Mouse (Mus musculus) embryonic facial prominence, embryonic 10.5 days (tissue): ENCODE measurements around the gene Nyap2. TPM values are rescaled to one million over a fixed set of nuclear protein-coding genes. Genes with fewer than 3 reads are reported as not detected.

ENCODE experiments used
- DNase-seq: peaks from one replicate; pipeline ENCODE4 v3.0.0-alpha.2; 2017; ENCODE audit warnings: low spot score
- H3K27ac ChIP-seq: fragments of 300-500 bp; sonication (generic); replicated peaks from 2 replicates; pipeline ENCODE4 v1.5.1; 2016; ENCODE audit warnings: mild to moderate bottlenecking
- H3K27me3 ChIP-seq: fragments of 300-500 bp; sonication (generic); replicated peaks from 2 replicates; pipeline ENCODE4 v1.6.1; 2016; ENCODE audit warnings: low read depth, mild to moderate bottlenecking; ENCODE audit not compliant: poor library complexity, severe bottlenecking
- H3K36me3 ChIP-seq: fragments of 300-500 bp; sonication (generic); replicated peaks from 2 replicates; pipeline ENCODE4 v1.6.1; 2016; ENCODE audit warnings: mild to moderate bottlenecking, moderate library complexity
- H3K4me1 ChIP-seq: fragments of 300-500 bp; sonication (generic); 2 replicates; pipeline ENCODE4 v1.6.1; 2016
- H3K4me3 ChIP-seq: fragments of 300-500 bp; sonication (generic); 2 replicates; pipeline ENCODE4 v1.5.1; 2016; ENCODE audit warnings: mild to moderate bottlenecking, moderate library complexity
- H3K9me3 ChIP-seq: fragments of 300-500 bp; sonication (generic); 2 replicates; pipeline ENCODE4 v1.6.1; 2016; ENCODE audit warnings: mild to moderate bottlenecking
- WGBS: fragments of 180-500 bp; shearing (Covaris S2); methylation state at CpG from one replicate; pipeline ENCODE4 v1.1.7; 2016; 5-methylcytosine and 5-hydroxymethylcytosine counted together
- polyA plus RNA-seq: library from polyadenylated mRNA; unstranded; fragments of >200 nt; fragmentation: Nextera tagmentation; extraction: Ambion mirVana; gene quantifications from 2 replicates; pipeline ENCODE4 v1.2.1, GENCODE M21; 2016

Nyap2 gene
- polyA plus RNA-seq, 1 experiment from 2014 or later = 0.27 TPM

- Histone ChIP-seq H3K4me1 (0 out of 2 replicates have a peak, but pooled peaks cover 5% of the 10 kb centered on the region), H3K9me3 (no peaks in the 10 kb centered on the region), H3K36me3 (no peaks in the 10 kb centered on the region), H3K4me3 (no peak overlapping the region), H3K27me3 (no peaks in the 10 kb centered on the region), H3K27ac (no peak overlapping the region)
- no peak for DNase-seq
- 20% methylated on average over 1 of the region's 1 CpGs for WGBS
Observed at GRCm38 (mm10) chr1:81098950-81099349, 22.2 kb downstream of the Nyap2 start.

- Histone ChIP-seq H3K36me3 (no peaks in the 10 kb centered on the region), H3K27me3 (no peaks in the 10 kb centered on the region), H3K4me1 (no peaks in the 10 kb centered on the region), H3K9me3 (no peaks in the 10 kb centered on the region), H3K4me3 (no peak overlapping the region), H3K27ac (no peak overlapping the region)
- WGBS = 80% methylated on average over 1 of the region's 1 CpGs
- DNase-seq = no peak
Observed at GRCm38 (mm10) chr1:81101749-81102148, 25.0 kb downstream of the Nyap2 start.

- no peaks in the 10 kb centered on the region for H3K27me3 ChIP-seq
- H3K9me3 ChIP-seq = no peaks in the 10 kb centered on the region
- H3K27ac ChIP-seq = no peak overlapping the region
- H3K4me3 ChIP-seq = no peak overlapping the region
- no peaks in the 10 kb centered on the region for H3K4me1 ChIP-seq
- no peaks in the 10 kb centered on the region for H3K36me3 ChIP-seq
- no peak for DNase-seq
Observed at GRCm38 (mm10) chr1:81119732-81120131, 43.0 kb downstream of the Nyap2 start.

GRCm38 (mm10) chr1:81132007-81132712 is 55.4 kb downstream of the Nyap2 start:
- no peak for DNase-seq
- H3K36me3 ChIP-seq = no peaks in the 10 kb centered on the region
- H3K27ac ChIP-seq = no peak overlapping the region
- H3K27me3 ChIP-seq = no peaks in the 10 kb centered on the region
- 87% methylated on average over 8 of the region's 8 CpGs for WGBS
- no peak overlapping the region for H3K4me3 ChIP-seq
- no peaks in the 10 kb centered on the region for H3K4me1 ChIP-seq
- no peaks in the 10 kb centered on the region for H3K9me3 ChIP-seq

- Histone ChIP-seq H3K27ac (no peak overlapping the region), H3K4me1 (no peaks in the 10 kb centered on the region), H3K36me3 (no peaks in the 10 kb centered on the region), H3K9me3 (no peaks in the 10 kb centered on the region), H3K4me3 (no peak overlapping the region), H3K27me3 (no peaks in the 10 kb centered on the region)
- DNase-seq = no peak
Observed at GRCm38 (mm10) chr1:81143855-81144254, 67.1 kb downstream of the Nyap2 start.

GRCm38 (mm10) chr1:81145576-81145975 is 68.8 kb downstream of the Nyap2 start:
- no peak overlapping the region for H3K4me3 ChIP-seq
- H3K36me3 ChIP-seq = no peaks in the 10 kb centered on the region
- H3K27ac ChIP-seq = no peak overlapping the region
- H3K27me3 ChIP-seq = no peaks in the 10 kb centered on the region
- no peak for DNase-seq
- no peaks in the 10 kb centered on the region for H3K4me1 ChIP-seq
- H3K9me3 ChIP-seq = no peaks in the 10 kb centered on the region

- H3K27me3 ChIP-seq = no peaks in the 10 kb centered on the region
- no peak overlapping the region for H3K4me3 ChIP-seq
- no peak for DNase-seq
- no peak overlapping the region for H3K27ac ChIP-seq
- no peaks in the 10 kb centered on the region for H3K9me3 ChIP-seq
- H3K36me3 ChIP-seq = no peaks in the 10 kb centered on the region
- no peaks in the 10 kb centered on the region for H3K4me1 ChIP-seq
- WGBS = 64% methylated on average over 3 of the region's 3 CpGs
Observed at GRCm38 (mm10) chr1:81169245-81169644, 92.5 kb downstream of the Nyap2 start.

GRCm38 (mm10) chr1:81172703-81173102 is 96.0 kb downstream of the Nyap2 start:
- no peak for DNase-seq
- H3K9me3 ChIP-seq = no peaks in the 10 kb centered on the region
- H3K27ac ChIP-seq = no peak overlapping the region
- no peaks in the 10 kb centered on the region for H3K36me3 ChIP-seq
- H3K27me3 ChIP-seq = no peaks in the 10 kb centered on the region
- H3K4me1 ChIP-seq = no peaks in the 10 kb centered on the region
- H3K4me3 ChIP-seq = no peak overlapping the region

GRCm38 (mm10) chr1:81173303-81173702 is 96.6 kb downstream of the Nyap2 start:
- Histone ChIP-seq H3K9me3 (no peaks in the 10 kb centered on the region), H3K4me3 (no peak overlapping the region), H3K27me3 (no peaks in the 10 kb centered on the region), H3K27ac (no peak overlapping the region), H3K4me1 (no peaks in the 10 kb centered on the region), H3K36me3 (no peaks in the 10 kb centered on the region)
- DNase-seq = no peak
- 75% methylated on average over 1 of the region's 1 CpGs for WGBS

- 93% methylated on average over 4 of the region's 4 CpGs for WGBS
- 0 out of 2 replicates have a peak, but pooled peaks cover 2% of the 10 kb centered on the region for H3K4me1 ChIP-seq
- H3K9me3 ChIP-seq = no peaks in the 10 kb centered on the region
Observed at GRCm38 (mm10) chr1:81179725-81180124, 103.0 kb downstream of the Nyap2 start.

GRCm38 (mm10) chr1:81180686-81181085 is 103.9 kb downstream of the Nyap2 start:
- Histone ChIP-seq H3K4me3 (no peak overlapping the region), H3K9me3 (no peaks in the 10 kb centered on the region), H3K4me1 (0 out of 2 replicates have a peak, but pooled peaks cover 2% of the 10 kb centered on the region), H3K27me3 (no peaks in the 10 kb centered on the region), H3K36me3 (no peaks in the 10 kb centered on the region), H3K27ac (no peak overlapping the region)
- no peak for DNase-seq
- 81% methylated on average over 3 of the region's 3 CpGs for WGBS

More at GRCm38 (mm10) chr1:81179725-81180124, 103.0 kb downstream of the Nyap2 start:
- H3K36me3 ChIP-seq = no peaks in the 10 kb centered on the region
- no peak overlapping the region for H3K27ac ChIP-seq
- H3K4me3 ChIP-seq = no peak overlapping the region
- DNase-seq = no peak
- no peaks in the 10 kb centered on the region for H3K27me3 ChIP-seq

- H3K9me3 ChIP-seq = no peaks in the 10 kb centered on the region
- no peaks in the 10 kb centered on the region for H3K27me3 ChIP-seq
- H3K27ac ChIP-seq = no peak overlapping the region
- H3K4me1 ChIP-seq = no peaks in the 10 kb centered on the region
- 89% methylated on average over 2 of the region's 2 CpGs for WGBS
- H3K36me3 ChIP-seq = no peaks in the 10 kb centered on the region
- no peak for DNase-seq
- no peak overlapping the region for H3K4me3 ChIP-seq
Observed at GRCm38 (mm10) chr1:81209536-81209935, 132.8 kb downstream of the Nyap2 start.

- Histone ChIP-seq H3K4me3 (no peak overlapping the region), H3K4me1 (no peaks in the 10 kb centered on the region), H3K27ac (no peak overlapping the region), H3K36me3 (no peaks in the 10 kb centered on the region), H3K27me3 (no peaks in the 10 kb centered on the region), H3K9me3 (no peaks in the 10 kb centered on the region)
- 68% methylated on average over 4 of the region's 4 CpGs for WGBS
- DNase-seq = no peak
Observed at GRCm38 (mm10) chr1:81211491-81211890, 134.7 kb downstream of the Nyap2 start.
